Mouse (Mus musculus) activated CD4-positive, CD25-positive, alpha-beta regulatory T cell, adult 4 months (primary cell): ENCODE results near the gene Vmn2r50. TPM values are rescaled to one million over a fixed set of nuclear protein-coding genes. Genes with fewer than 3 reads are reported as not detected.
"Not testable (repeated sequence)": the region's sequence is repeated elsewhere in the genome, so short reads cannot be mapped to it uniquely, and the experiment has no call there.

ENCODE experiments used
- ATAC-seq: one replicate; pipeline ENCODE4 v1.8.0; 2017
- polyA plus RNA-seq, 2 experiments: library from polyadenylated mRNA; unstranded; fragments of 100-300 nt; shearing (Covaris generic); gene quantifications; one replicate each; pipeline ENCODE4 v1.2.1; 2017

Vmn2r50 gene
- polyA plus RNA-seq: not detected

DNA sequence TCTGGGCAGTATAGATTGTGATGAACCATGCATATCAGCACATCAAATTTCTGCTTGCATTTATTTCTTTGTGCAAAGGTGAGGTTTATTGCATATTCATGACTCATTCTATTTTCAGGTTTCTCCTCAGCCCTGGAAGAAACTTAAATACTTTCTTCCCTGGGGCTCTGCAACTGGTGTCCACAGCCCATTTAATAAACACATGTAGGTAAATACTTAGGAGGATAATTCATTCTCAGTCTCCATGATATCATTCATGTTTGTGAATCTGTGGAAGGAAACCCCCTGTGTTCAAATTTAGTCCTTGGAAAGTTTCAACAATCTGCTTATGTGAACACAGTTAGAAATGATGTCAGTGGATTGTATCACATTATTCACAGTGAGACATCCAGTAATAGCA, at the start of gene Vmn2r50:
Gene Vmn2r50, minus strand, starts transcription at position 101 of the 400 bp plus-strand sequence.
- ATAC-seq: not testable (repeated sequence)

DNA sequence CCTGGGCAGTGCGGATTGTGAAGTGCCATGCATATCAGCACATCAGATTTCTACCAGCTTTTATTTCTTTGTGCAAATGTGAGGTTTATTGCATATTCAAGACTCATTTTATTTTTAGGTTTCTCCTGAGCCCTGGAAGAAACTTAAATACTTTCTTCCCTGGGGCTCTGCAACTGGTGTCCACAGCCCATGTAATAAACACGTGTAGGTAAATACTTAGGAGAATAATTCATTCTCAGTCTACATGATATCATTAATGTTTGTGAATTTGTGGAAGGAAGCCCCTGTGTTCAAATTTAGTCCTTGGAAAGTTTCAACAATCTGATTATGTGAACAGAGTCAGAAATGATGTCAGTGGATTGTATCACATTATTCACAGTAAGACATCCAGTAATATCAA, 60.9 kb downstream of the Vmn2r50 start, which contains the start of gene Vmn2r49:
Gene Vmn2r49, minus strand, starts transcription at position 101 of the 400 bp plus-strand sequence.
- not testable (repeated sequence) for ATAC-seq

Other genes starting within 250 kb of the Vmn2r50 start
- gene Vmn2r47, start 212.0 kb downstream of the Vmn2r50 start, polyA plus RNA-seq: not detected
- gene Vmn2r48, start 99.7 kb downstream of the Vmn2r50 start, polyA plus RNA-seq: not detected
- under 1 TPM in 1 of 2 experiments, not detected in 1; 0.16 TPM for gene Vmn2r49, start 61.0 kb downstream of the Vmn2r50 start, polyA plus RNA-seq
- gene Vmn2r51, start 52.4 kb upstream of the Vmn2r50 start, polyA plus RNA-seq: not detected
- not detected for gene Vmn2r52, start 123.3 kb upstream of the Vmn2r50 start, polyA plus RNA-seq
- gene Vmn1r66, start 224.7 kb upstream of the Vmn2r50 start, polyA plus RNA-seq: not detected